In genomic region chr7:95738725-95739245, GRCm38 (mm10) we compare ENCODE assay signal across 24 mouse cellular contexts.
"Had no signal": no experiment of that assay in that cellular context is flagged by ENCODE, and none has a peak within 500 bp of the region (broad histone marks: within the 10 kb centered on the region; RNA-seq: fewer than 3 reads in every experiment).

No protein-coding gene starts in this region.

- DNase-seq: kidney, adult 8-10 months; kidney, postnatal 10 days; kidney, postnatal 36 days; liver; lung, adult 18-20 months; lung, postnatal 10 days; lung, postnatal 36 days; right cerebral cortex, adult 18-20 months; right cerebral cortex, postnatal 14 days; right cerebral cortex, postnatal 4 days; thymus, adult 2 months; thymus, postnatal 14 days had no signal

- H3K4me3 ChIP-seq: kidney, embryonic 15.5 days; limb, embryonic 10.5 days; limb, embryonic 13.5 days; liver, embryonic 12.5 days; liver, embryonic 15.5 days; lung, embryonic 15.5 days; megakaryocyte, embryonic 14.5 days; midbrain, embryonic 10.5 days; midbrain, embryonic 13.5 days; neural tube, embryonic 12.5 days; neural tube, embryonic 15.5 days had no signal

- H3K4me1 ChIP-seq: kidney, embryonic 15.5 days; liver, embryonic 12.5 days; liver, embryonic 15.5 days; lung, embryonic 15.5 days; megakaryocyte, embryonic 14.5 days; midbrain, embryonic 10.5 days; midbrain, embryonic 13.5 days; neural tube, embryonic 12.5 days; neural tube, embryonic 15.5 days had no signal

- H3K27me3 ChIP-seq: kidney, embryonic 15.5 days; limb, embryonic 13.5 days; liver, embryonic 12.5 days; liver, embryonic 15.5 days; lung, embryonic 15.5 days; megakaryocyte, embryonic 14.5 days; midbrain, embryonic 13.5 days; neural tube, embryonic 12.5 days; neural tube, embryonic 15.5 days had no signal

- H3K36me3 ChIP-seq: kidney, embryonic 15.5 days; limb, embryonic 10.5 days; limb, embryonic 13.5 days; liver, embryonic 12.5 days; liver, embryonic 15.5 days; lung, embryonic 15.5 days; midbrain, embryonic 10.5 days; midbrain, embryonic 13.5 days; neural tube, embryonic 12.5 days; neural tube, embryonic 15.5 days had no signal

- H3K27ac ChIP-seq: kidney, embryonic 15.5 days; limb, embryonic 10.5 days; limb, embryonic 13.5 days; liver, embryonic 12.5 days; liver, embryonic 15.5 days; lung, embryonic 15.5 days; midbrain, embryonic 10.5 days; midbrain, embryonic 13.5 days; neural tube, embryonic 12.5 days; neural tube, embryonic 15.5 days; stomach, postnatal 0 days had no signal
